Mouse (Mus musculus) midbrain, embryonic 14.5 days (tissue): Measurements from ENCODE around the gene Tmem132a. TPM values are rescaled to one million over a fixed set of nuclear protein-coding genes. Genes with fewer than 3 reads are reported as not detected.

Experiments
- ATAC-seq: fragments of 200-750 bp; cut with Nextera tagmentation; 2 replicates; pipeline ENCODE4 v1.8.0; 2017; ENCODE audit warnings: moderate number of reproducible peaks, moderate library complexity; ENCODE audit not compliant: low FRiP score, low TSS enrichment
- DNase-seq: peaks from one replicate; pipeline ENCODE4 v3.0.0-alpha.2; 2015
- H3K27ac ChIP-seq: fragments of 300-500 bp; sonication (generic); replicated peaks from 2 replicates; pipeline ENCODE4 v1.5.1; 2014; ENCODE audit warnings: mild to moderate bottlenecking, low read depth, low read length, moderate library complexity
- H3K27me3 ChIP-seq: fragments of 300-500 bp; sonication (generic); 2 replicates; pipeline ENCODE4 v1.6.1; 2014; ENCODE audit warnings: low read length, control low read depth, mixed read lengths; ENCODE audit not compliant: control insufficient read depth, insufficient read depth
- H3K36me3 ChIP-seq: fragments of 300-500 bp; sonication (generic); 2 replicates; pipeline ENCODE4 v1.6.1; 2014; ENCODE audit warnings: low read length, control low read depth; ENCODE audit not compliant: control insufficient read depth, insufficient read depth
- H3K4me1 ChIP-seq: fragments of 300-500 bp; sonication (generic); 2 replicates; pipeline ENCODE4 v1.6.1; 2014; ENCODE audit warnings: mild to moderate bottlenecking, antibody characterized with exemption, low read length, control low read depth; ENCODE audit not compliant: control insufficient read depth, insufficient read depth
- H3K4me2 ChIP-seq: fragments of 300-500 bp; sonication (generic); 2 replicates; pipeline ENCODE4 v1.6.1; 2014; ENCODE audit warnings: mild to moderate bottlenecking, low read length, moderate library complexity
- H3K4me3 ChIP-seq: fragments of 300-500 bp; sonication (generic); replicated peaks from 2 replicates; pipeline ENCODE4 v1.5.1; 2014; ENCODE audit warnings: low read depth, low read length
- H3K9ac ChIP-seq: fragments of 300-500 bp; sonication (generic); replicated peaks from 2 replicates; pipeline ENCODE4 v1.6.1; 2014; ENCODE audit warnings: mild to moderate bottlenecking, low read length, moderate library complexity
- H3K9me3 ChIP-seq: fragments of 300-500 bp; sonication (generic); 2 replicates; pipeline ENCODE4 v1.6.1; 2016; ENCODE audit warnings: low read length, control low read depth, mixed read lengths; ENCODE audit not compliant: control insufficient read depth
- WGBS: fragments of 180-500 bp; shearing (Covaris S2); extraction: QIAGEN DNeasy Blood & Tissue Kit; methylation state at CpG from one replicate; pipeline ENCODE4 v1.1.7; 2014; 5-methylcytosine and 5-hydroxymethylcytosine counted together
- polyA plus RNA-seq: library from polyadenylated mRNA; unstranded; fragments of >200 nt; fragmentation: Nextera tagmentation; extraction: Ambion mirVana; gene quantifications from 2 replicates; pipeline ENCODE4 v1.2.1, GENCODE M21; 2014

Gene Tmem132a
- polyA plus RNA-seq, 1 experiment from 2014 or later: 183 TPM

GRCm38 (mm10) chr19:10881426-10882154 lies 11.8 kb upstream of the Tmem132a start, which contains the start of gene Tmem109:
TSS of gene Tmem109 (minus strand) at chr19:10882001.
- no peaks in the 10 kb centered on the region for H3K27me3 ChIP-seq
- peak within 1 kb of the TSS; percentile 96 for H3K27ac ChIP-seq
- DNase-seq (peak; percentile 98), ATAC-seq (peak; percentile 92)
- peak within 1 kb of the TSS; percentile 67 for H3K9ac ChIP-seq
- H3K4me1 ChIP-seq: peaks cover 19% of the 10 kb centered on the region
- WGBS: under 1% methylated on average over 49 of the region's 49 CpGs
- H3K4me2 ChIP-seq: peak within 1 kb of the TSS; percentile 83
- peak within 1 kb of the TSS; percentile 57 for H3K4me3 ChIP-seq
- H3K9me3 ChIP-seq: peaks cover 5% of the 10 kb centered on the region; the same call in 1 of the 2 replicates
- 0 out of 2 replicates have a peak, but pooled peaks cover 7% of the 10 kb centered on the region for H3K36me3 ChIP-seq

- Histone ChIP-seq H3K9me3 (peaks cover 5% of the 10 kb centered on the region; the same call in 1 of the 2 replicates), H3K4me1 (peaks cover 19% of the 10 kb centered on the region), H3K4me3 (peak overlapping the region; percentile 57), H3K27ac (peak overlapping the region; percentile 96), H3K4me2 (peak overlapping the region; percentile 83), H3K36me3 (0 out of 2 replicates have a peak, but pooled peaks cover 7% of the 10 kb centered on the region), H3K27me3 (no peaks in the 10 kb centered on the region), H3K9ac (peak overlapping the region; percentile 67)
- no peak; the same call in 1 of the 2 replicates for ATAC-seq
- under 1% methylated on average over 14 of the region's 14 CpGs for WGBS
- peak; percentile 35 for DNase-seq
Measured at GRCm38 (mm10) chr19:10880975-10881425, 11.3 kb upstream of the Tmem132a start.

- Histone ChIP-seq H3K9ac (peak overlapping the region; percentile 67), H3K36me3 (0 out of 2 replicates have a peak, but pooled peaks cover 7% of the 10 kb centered on the region), H3K9me3 (peaks cover 4% of the 10 kb centered on the region; the same call in 1 of the 2 replicates), H3K4me3 (peak overlapping the region; percentile 57), H3K27me3 (no peaks in the 10 kb centered on the region), H3K27ac (peak overlapping the region; percentile 96), H3K4me1 (peaks cover 19% of the 10 kb centered on the region), H3K4me2 (peak overlapping the region; percentile 83)
- no peak for ATAC-seq
- 45% methylated on average over 6 of the region's 7 CpGs for WGBS
- DNase-seq: no peak
Measured at GRCm38 (mm10) chr19:10880085-10880974, 10.6 kb upstream of the Tmem132a start.

- Histone ChIP-seq H3K4me1 (peaks cover 19% of the 10 kb centered on the region), H3K4me2 (no peak overlapping the region), H3K9me3 (no peaks in the 10 kb centered on the region), H3K36me3 (peaks cover 17% of the 10 kb centered on the region), H3K4me3 (no peak overlapping the region), H3K27me3 (no peaks in the 10 kb centered on the region), H3K27ac (no peak overlapping the region), H3K9ac (no peak overlapping the region)
- DNase-seq: no peak
- 95% methylated on average over 7 of the region's 7 CpGs for WGBS
- ATAC-seq: no peak
Measured at GRCm38 (mm10) chr19:10878201-10878837, 8.6 kb upstream of the Tmem132a start.

GRCm38 (mm10) chr19:10871328-10871961 lies 1.7 kb upstream of the Tmem132a start:
- WGBS: 81% methylated on average over 14 of the region's 14 CpGs
- DNase-seq: no peak

GRCm38 (mm10) chr19:10870676-10871075 lies 936 bp upstream of the Tmem132a start:
- no peak overlapping the region for H3K27ac ChIP-seq
- H3K4me2 ChIP-seq: no peak overlapping the region
- DNase-seq: no peak
- H3K36me3 ChIP-seq: peaks cover 46% of the 10 kb centered on the region
- no peak for ATAC-seq
- H3K27me3 ChIP-seq: no peaks in the 10 kb centered on the region
- no peak overlapping the region for H3K4me3 ChIP-seq
- 88% methylated on average over 3 of the region's 3 CpGs for whole genome bisulfite sequencing
- H3K9me3 ChIP-seq: no peaks in the 10 kb centered on the region
- no peak overlapping the region for H3K9ac ChIP-seq
- peaks cover 21% of the 10 kb centered on the region for H3K4me1 ChIP-seq

More at GRCm38 (mm10) chr19:10871328-10871961, 1.7 kb upstream of the Tmem132a start:
- Histone ChIP-seq H3K27ac (no peak overlapping the region), H3K4me3 (no peak overlapping the region), H3K9ac (no peak overlapping the region), H3K36me3 (peaks cover 40% of the 10 kb centered on the region), H3K27me3 (no peaks in the 10 kb centered on the region), H3K4me1 (peaks cover 21% of the 10 kb centered on the region), H3K9me3 (no peaks in the 10 kb centered on the region), H3K4me2 (no peak overlapping the region)
- ATAC-seq: no peak

- H3K4me3 ChIP-seq: peak overlapping the region; percentile 97
- WGBS: under 1% methylated on average over 40 of the region's 43 CpGs
- peaks cover 60% of the 10 kb centered on the region for H3K36me3 ChIP-seq
- H3K9me3 ChIP-seq: no peaks in the 10 kb centered on the region
- DNase-seq (peak; percentile 94), ATAC-seq (peak; percentile 93)
- H3K27me3 ChIP-seq: no peaks in the 10 kb centered on the region
- H3K4me1 ChIP-seq: peaks cover 21% of the 10 kb centered on the region
- peak overlapping the region; percentile 81 for H3K9ac ChIP-seq
- peak overlapping the region; percentile 86 for H3K27ac ChIP-seq
- peak overlapping the region; percentile 78 for H3K4me2 ChIP-seq
Measured at GRCm38 (mm10) chr19:10869241-10869885, 377 bp downstream of the Tmem132a start.
